Mouse (Mus musculus): ENCODE results near the gene Tmem236. TPM values are rescaled to one million over a fixed set of nuclear protein-coding genes. Genes with fewer than 3 reads are reported as not detected.

Gene Tmem236
- total and polyA plus RNA-seq, 2 experiments from 2014 or later, result 0.05 to 0.22 TPM

- ATAC-seq (ENCODE audit: low FRiP score) (no peak), DNase-seq (ENCODE audit: low spot score) (no peak)
- Histone ChIP-seq H3K36me3 (ENCODE audit: insufficient read depth, low read length) (no peaks in the 10 kb centered on the region), H3K4me1 (ENCODE audit: insufficient read depth, low read length) (no peaks in the 10 kb centered on the region), H3K9me3 (ENCODE audit: low read length) (no peaks in the 10 kb centered on the region), H3K4me3 (ENCODE audit: low read depth, low read length) (no peak overlapping the region), H3K4me2 (ENCODE audit: low read depth, low read length, poor library complexity, severe bottlenecking) (no peak overlapping the region), H3K27me3 (ENCODE audit: insufficient read depth, low read length) (no peaks in the 10 kb centered on the region), H3K9ac (replicated peaks; ENCODE audit: low read length, poor library complexity, severe bottlenecking) (no peak overlapping the region), H3K27ac (ENCODE audit: low read depth, low read length) (no peak overlapping the region)
- 19% methylated on average over 3 of the region's 3 CpGs for WGBS
- no peak for TF ChIP-seq CTCF (IDR thresholded peaks at IDR 0.05)
These were observed 40.4 kb downstream of the Tmem236 start for GRCm38 (mm10) chr2:14214764-14215163.

DNA sequence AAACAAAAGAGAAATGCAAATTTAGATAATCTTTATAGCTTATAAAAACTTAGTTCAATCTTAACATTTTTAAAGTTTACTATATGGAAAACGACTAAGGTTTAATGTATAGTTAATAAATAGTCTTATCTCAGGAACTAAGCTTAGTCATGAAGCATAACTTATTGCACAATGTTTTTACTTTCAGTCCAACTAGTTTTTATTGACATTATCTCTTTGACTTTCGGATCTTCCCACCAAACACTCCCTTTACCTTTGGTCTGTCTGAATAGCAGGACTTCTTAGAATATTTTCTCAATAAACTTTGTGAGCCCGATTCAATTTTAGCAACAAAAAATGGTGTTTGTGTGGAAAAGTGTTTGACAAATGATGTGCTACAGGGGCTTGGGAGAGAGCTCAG is 42.3 kb downstream of the Tmem236 start:
- Histone ChIP-seq H3K36me3 (ENCODE audit: insufficient read depth, low read length) (no peaks in the 10 kb centered on the region), H3K4me1 (ENCODE audit: insufficient read depth, low read length) (no peaks in the 10 kb centered on the region), H3K9ac (replicated peaks; ENCODE audit: low read length, poor library complexity, severe bottlenecking) (no peak overlapping the region), H3K9me3 (ENCODE audit: low read length) (no peaks in the 10 kb centered on the region), H3K27me3 (ENCODE audit: insufficient read depth, low read length) (no peaks in the 10 kb centered on the region), H3K4me3 (ENCODE audit: low read depth, low read length) (no peak overlapping the region), H3K27ac (ENCODE audit: low read depth, low read length) (no peak overlapping the region), H3K4me2 (ENCODE audit: low read depth, low read length, poor library complexity, severe bottlenecking) (no peak overlapping the region)
- DNase-seq (ENCODE audit: low spot score) (no peak), ATAC-seq (ENCODE audit: low FRiP score) (no peak)
- TF ChIP-seq CTCF (IDR thresholded peaks at IDR 0.05), result no peak
- 88% methylated on average over 3 of the region's 3 CpGs for WGBS

GRCm38 (mm10) chr2:14218126-14218525 is 43.8 kb downstream of the Tmem236 start:
- ATAC-seq (ENCODE audit: low FRiP score) (no peak), DNase-seq (ENCODE audit: low spot score) (no peak)
- WGBS, result 82% methylated on average over 6 of the region's 6 CpGs
- Histone ChIP-seq H3K9ac (replicated peaks; ENCODE audit: low read length, poor library complexity, severe bottlenecking) (no peak overlapping the region), H3K27me3 (ENCODE audit: insufficient read depth, low read length) (no peaks in the 10 kb centered on the region), H3K36me3 (ENCODE audit: insufficient read depth, low read length) (no peaks in the 10 kb centered on the region), H3K4me2 (ENCODE audit: low read depth, low read length, poor library complexity, severe bottlenecking) (no peak overlapping the region), H3K4me1 (ENCODE audit: insufficient read depth, low read length) (no peaks in the 10 kb centered on the region), H3K4me3 (ENCODE audit: low read depth, low read length) (no peak overlapping the region), H3K9me3 (ENCODE audit: low read length) (no peaks in the 10 kb centered on the region), H3K27ac (ENCODE audit: low read depth, low read length) (no peak overlapping the region)
- 0 out of 2 replicates have a peak, but pooled peaks have one; percentile 5 for TF ChIP-seq CTCF (IDR thresholded peaks at IDR 0.05)

- H3K4me2 ChIP-seq (ENCODE audit: low read depth, low read length, poor library complexity, severe bottlenecking), result no peak overlapping the region
- ATAC-seq (ENCODE audit: low FRiP score) (no peak), DNase-seq (ENCODE audit: low spot score) (no peak)
- no peak overlapping the region for H3K9ac ChIP-seq (replicated peaks; ENCODE audit: low read length, poor library complexity, severe bottlenecking)
- 89% methylated on average over 3 of the region's 4 CpGs for WGBS
- no peak overlapping the region for H3K4me3 ChIP-seq (ENCODE audit: low read depth, low read length)
- no peaks in the 10 kb centered on the region for H3K9me3 ChIP-seq (ENCODE audit: low read length)
- H3K27ac ChIP-seq (ENCODE audit: low read depth, low read length), result no peak overlapping the region
- no peaks in the 10 kb centered on the region for H3K4me1 ChIP-seq (ENCODE audit: insufficient read depth, low read length)
- H3K36me3 ChIP-seq (ENCODE audit: insufficient read depth, low read length), result no peaks in the 10 kb centered on the region
- H3K27me3 ChIP-seq (ENCODE audit: insufficient read depth, low read length), result no peaks in the 10 kb centered on the region
- no peak for TF ChIP-seq CTCF (IDR thresholded peaks at IDR 0.05)
These were observed 50.1 kb downstream of the Tmem236 start for GRCm38 (mm10) chr2:14224387-14224786.

DNA sequence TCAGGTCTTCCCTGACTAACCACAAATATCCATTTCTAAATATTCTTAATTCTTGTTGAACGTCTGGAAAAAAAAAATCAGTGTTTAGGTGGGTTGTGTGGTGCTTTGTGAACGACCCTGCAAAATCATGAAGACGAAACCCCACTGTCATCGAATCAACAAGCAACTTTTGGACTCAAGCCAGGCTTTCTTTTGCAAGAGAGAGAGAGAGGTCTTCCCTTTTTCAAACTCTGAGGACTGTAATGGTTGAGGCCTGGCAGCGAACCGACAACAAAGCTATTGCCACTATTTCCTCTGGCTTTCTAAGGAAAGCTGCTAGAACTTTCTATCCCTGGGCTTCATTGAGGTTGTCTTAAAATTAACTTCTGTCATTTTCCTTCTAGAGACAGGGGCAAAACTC is 54.2 kb downstream of the Tmem236 start:
- WGBS, result 71% methylated on average over 6 of the region's 6 CpGs
- Histone ChIP-seq H3K36me3 (ENCODE audit: insufficient read depth, low read length) (no peaks in the 10 kb centered on the region), H3K27ac (ENCODE audit: low read depth, low read length) (no peak overlapping the region), H3K9me3 (ENCODE audit: low read length) (no peaks in the 10 kb centered on the region), H3K9ac (replicated peaks; ENCODE audit: low read length, poor library complexity, severe bottlenecking) (no peak overlapping the region), H3K27me3 (ENCODE audit: insufficient read depth, low read length) (no peaks in the 10 kb centered on the region), H3K4me1 (ENCODE audit: insufficient read depth, low read length) (no peaks in the 10 kb centered on the region), H3K4me2 (ENCODE audit: low read depth, low read length, poor library complexity, severe bottlenecking) (no peak overlapping the region), H3K4me3 (ENCODE audit: low read depth, low read length) (no peak overlapping the region)
- no peak for TF ChIP-seq CTCF (IDR thresholded peaks at IDR 0.05)
- DNase-seq (ENCODE audit: low spot score) (peak; percentile 31), ATAC-seq (ENCODE audit: low FRiP score) (no peak)

GRCm38 (mm10) chr2:14229149-14229548 is 54.8 kb downstream of the Tmem236 start, which contains the start of gene Mrc1:
TSS of gene Mrc1 (plus strand) at chr2:14229392.
- Histone ChIP-seq H3K27me3 (ENCODE audit: insufficient read depth, low read length) (no peaks in the 10 kb centered on the region), H3K4me1 (ENCODE audit: insufficient read depth, low read length) (no peaks in the 10 kb centered on the region), H3K4me2 (ENCODE audit: low read depth, low read length, poor library complexity, severe bottlenecking) (no peak within 1 kb of the TSS), H3K4me3 (ENCODE audit: low read depth, low read length) (no peak within 1 kb of the TSS), H3K9ac (replicated peaks; ENCODE audit: low read length, poor library complexity, severe bottlenecking) (no peak within 1 kb of the TSS), H3K9me3 (ENCODE audit: low read length) (no peaks in the 10 kb centered on the region), H3K27ac (ENCODE audit: low read depth, low read length) (no peak within 1 kb of the TSS), H3K36me3 (ENCODE audit: insufficient read depth, low read length) (no peaks in the 10 kb centered on the region)
- DNase-seq (ENCODE audit: low spot score), result no peak
- 72% methylated on average over 3 of the region's 3 CpGs for whole genome bisulfite sequencing
- ATAC-seq (ENCODE audit: low FRiP score), result no peak
- TF ChIP-seq CTCF (IDR thresholded peaks at IDR 0.05), result no peak

All from midbrain, postnatal 0 days (tissue).